Mouse (Mus musculus): ENCODE data around the gene Igflr1. TPM values are rescaled to one million over a fixed set of nuclear protein-coding genes. Genes with fewer than 3 reads are reported as not detected.

Igflr1 gene
- polyA plus RNA-seq, 1 experiment from 2014 or later: 6.6 TPM

- H3K4me1 ChIP-seq (replicated peaks): peaks cover 34% of the 10 kb centered on the region
- peaks cover 8% of the 10 kb centered on the region; the same call in 1 of the 2 replicates for H3K27me3 ChIP-seq
- H3K36me3 ChIP-seq: peaks cover 40% of the 10 kb centered on the region
- H3K4me3 ChIP-seq (replicated peaks): peak overlapping the region; percentile 56; the same call in 1 of the 2 replicates
- ATAC-seq: no peak
- H3K9me3 ChIP-seq: no peaks in the 10 kb centered on the region
- 91% methylated on average over 13 of the region's 13 CpGs for whole genome bisulfite sequencing
- no peak overlapping the region for H3K27ac ChIP-seq
- peak overlapping the region; percentile 81; the same call in 1 of the 2 replicates for H3K9ac ChIP-seq (replicated peaks)
- peak overlapping the region; percentile 91 for H3K4me2 ChIP-seq (replicated peaks)
Observed at GRCm38 (mm10) chr7:30557901-30558514, 7.2 kb upstream of the Igflr1 start.

- Histone ChIP-seq H3K27me3 (peaks cover 8% of the 10 kb centered on the region; the same call in 1 of the 2 replicates), H3K36me3 (peaks cover 40% of the 10 kb centered on the region), H3K9me3 (no peaks in the 10 kb centered on the region), H3K4me2 (replicated peaks) (peak overlapping the region; percentile 91), H3K4me1 (replicated peaks) (peaks cover 29% of the 10 kb centered on the region), H3K27ac (no peak overlapping the region; the same call in 1 of the 2 replicates), H3K4me3 (replicated peaks) (peak overlapping the region; percentile 56), H3K9ac (replicated peaks) (peak overlapping the region; percentile 81)
- 15% methylated on average over 12 of the region's 12 CpGs for WGBS
- peak; percentile 3; the same call in 1 of the 2 replicates for ATAC-seq
Observed at GRCm38 (mm10) chr7:30558656-30559442, 6.4 kb upstream of the Igflr1 start.

GRCm38 (mm10) chr7:30559443-30559954, 5.7 kb upstream of the Igflr1 start, which contains the start of gene Lin37:
Gene Lin37, minus strand, starts transcription at chr7:30559838.
- no peak within 1 kb of the TSS; the same call in 1 of the 2 replicates for H3K27ac ChIP-seq
- H3K4me3 ChIP-seq (replicated peaks): peak within 1 kb of the TSS; percentile 56
- peaks cover 35% of the 10 kb centered on the region for H3K4me1 ChIP-seq (replicated peaks)
- peak; percentile 86 for ATAC-seq
- peaks cover 2% of the 10 kb centered on the region; the same call in 1 of the 2 replicates for H3K27me3 ChIP-seq
- H3K9ac ChIP-seq (replicated peaks): peak within 1 kb of the TSS; percentile 81
- under 1% methylated on average over 20 of the region's 20 CpGs for WGBS
- H3K36me3 ChIP-seq: peaks cover 36% of the 10 kb centered on the region
- peak within 1 kb of the TSS; percentile 91 for H3K4me2 ChIP-seq (replicated peaks)
- H3K9me3 ChIP-seq: no peaks in the 10 kb centered on the region

GRCm38 (mm10) chr7:30560296-30560695, 4.9 kb upstream of the Igflr1 start:
- Histone ChIP-seq H3K9ac (replicated peaks) (no peak overlapping the region), H3K36me3 (peaks cover 31% of the 10 kb centered on the region), H3K4me3 (replicated peaks) (no peak overlapping the region), H3K27me3 (no peaks in the 10 kb centered on the region), H3K27ac (no peak overlapping the region), H3K9me3 (no peaks in the 10 kb centered on the region), H3K4me1 (replicated peaks) (peaks cover 36% of the 10 kb centered on the region), H3K4me2 (replicated peaks) (peak overlapping the region; percentile 91; the same call in 1 of the 2 replicates)
- ATAC-seq: no peak
- 77% methylated on average over 2 of the region's 2 CpGs for WGBS

GRCm38 (mm10) chr7:30562526-30563116, 2.6 kb upstream of the Igflr1 start:
- no peaks in the 10 kb centered on the region for H3K9me3 ChIP-seq
- WGBS: 2% methylated on average over 27 of the region's 27 CpGs
- H3K27ac ChIP-seq: peak overlapping the region; percentile 69
- H3K36me3 ChIP-seq: peaks cover 31% of the 10 kb centered on the region
- ATAC-seq: 0 out of 2 replicates have a peak, but pooled peaks have one; percentile 8
- peaks cover 36% of the 10 kb centered on the region for H3K4me1 ChIP-seq (replicated peaks)
- H3K27me3 ChIP-seq: no peaks in the 10 kb centered on the region
- H3K9ac ChIP-seq (replicated peaks): peak overlapping the region; percentile 68
- peak overlapping the region; percentile 83 for H3K4me3 ChIP-seq (replicated peaks)
- H3K4me2 ChIP-seq (replicated peaks): peak overlapping the region; percentile 89

GRCm38 (mm10) chr7:30563117-30563905, 1.9 kb upstream of the Igflr1 start, which contains the start of the genes U2af1l4, Gm49396 and Psenen:
Gene U2af1l4, plus strand, starts transcription at chr7:30563301.
Gene Gm49396, plus strand, starts transcription at chr7:30563344.
Gene Psenen, minus strand, starts transcription at chr7:30563627.
- Histone ChIP-seq H3K27ac (peak within 1 kb of the TSS; percentile 91), H3K9me3 (no peaks in the 10 kb centered on the region), H3K4me2 (replicated peaks) (peak within 1 kb of the TSS; percentile 89), H3K4me1 (replicated peaks) (peaks cover 29% of the 10 kb centered on the region), H3K9ac (replicated peaks) (peak within 1 kb of the TSS; percentile 82), H3K27me3 (no peaks in the 10 kb centered on the region), H3K4me3 (replicated peaks) (peak within 1 kb of the TSS; percentile 83), H3K36me3 (peaks cover 31% of the 10 kb centered on the region)
- WGBS: under 1% methylated on average over 45 of the region's 45 CpGs
- peak; percentile 87 for ATAC-seq

GRCm38 (mm10) chr7:30563906-30564280, 1.3 kb upstream of the Igflr1 start:
- no peaks in the 10 kb centered on the region for H3K9me3 ChIP-seq
- H3K9ac ChIP-seq (replicated peaks): peak overlapping the region; percentile 82
- no peak; the same call in 1 of the 2 replicates for ATAC-seq
- H3K27me3 ChIP-seq: no peaks in the 10 kb centered on the region
- H3K36me3 ChIP-seq: peaks cover 37% of the 10 kb centered on the region
- H3K4me3 ChIP-seq (replicated peaks): peak overlapping the region; percentile 83
- WGBS: 26% methylated on average over 6 of the region's 6 CpGs
- H3K27ac ChIP-seq: peak overlapping the region; percentile 91; the same call in 1 of the 2 replicates
- peaks cover 23% of the 10 kb centered on the region for H3K4me1 ChIP-seq (replicated peaks)
- H3K4me2 ChIP-seq (replicated peaks): peak overlapping the region; percentile 68

GRCm38 (mm10) chr7:30566033-30566432, 806 bp downstream of the Igflr1 start:
- Histone ChIP-seq H3K9me3 (no peaks in the 10 kb centered on the region), H3K27me3 (no peaks in the 10 kb centered on the region), H3K36me3 (peaks cover 58% of the 10 kb centered on the region), H3K27ac (no peak overlapping the region), H3K9ac (replicated peaks) (no peak overlapping the region), H3K4me2 (replicated peaks) (no peak overlapping the region), H3K4me1 (replicated peaks) (peaks cover 17% of the 10 kb centered on the region), H3K4me3 (replicated peaks) (no peak overlapping the region)
- no peak for ATAC-seq
- 91% methylated on average over 9 of the region's 9 CpGs for WGBS

GRCm38 (mm10) chr7:30567555-30567954, 2.3 kb downstream of the Igflr1 start:
- WGBS: 93% methylated on average over 11 of the region's 11 CpGs
- no peak for ATAC-seq
- peaks cover 71% of the 10 kb centered on the region for H3K36me3 ChIP-seq

GRCm38 (mm10) chr7:30572389-30572788, 7.2 kb downstream of the Igflr1 start:
- no peak overlapping the region for H3K27ac ChIP-seq
- no peak for ATAC-seq
- H3K4me1 ChIP-seq (replicated peaks): no peaks in the 10 kb centered on the region
- H3K36me3 ChIP-seq: peaks cover 96% of the 10 kb centered on the region
- no peak overlapping the region for H3K4me3 ChIP-seq (replicated peaks)
- H3K9me3 ChIP-seq: no peaks in the 10 kb centered on the region
- no peak overlapping the region for H3K9ac ChIP-seq (replicated peaks)
- H3K4me2 ChIP-seq (replicated peaks): no peak overlapping the region
- no peaks in the 10 kb centered on the region for H3K27me3 ChIP-seq
- 90% methylated on average over 5 of the region's 5 CpGs for WGBS

More at GRCm38 (mm10) chr7:30567555-30567954, 2.3 kb downstream of the Igflr1 start:
- Histone ChIP-seq H3K4me1 (replicated peaks) (peaks cover 10% of the 10 kb centered on the region), H3K27me3 (no peaks in the 10 kb centered on the region), H3K4me3 (replicated peaks) (no peak overlapping the region), H3K9ac (replicated peaks) (no peak overlapping the region), H3K4me2 (replicated peaks) (no peak overlapping the region), H3K9me3 (no peaks in the 10 kb centered on the region), H3K27ac (no peak overlapping the region)

GRCm38 (mm10) chr7:30572969-30573368, 7.7 kb downstream of the Igflr1 start:
- ATAC-seq: no peak
- Histone ChIP-seq H3K4me3 (replicated peaks) (no peak overlapping the region), H3K27ac (no peak overlapping the region), H3K4me2 (replicated peaks) (no peak overlapping the region), H3K4me1 (replicated peaks) (no peaks in the 10 kb centered on the region), H3K9me3 (no peaks in the 10 kb centered on the region), H3K36me3 (peaks cover 97% of the 10 kb centered on the region), H3K27me3 (no peaks in the 10 kb centered on the region), H3K9ac (replicated peaks) (no peak overlapping the region)
- 93% methylated on average over 2 of the region's 2 CpGs for WGBS

All from midbrain, embryonic 13.5 days (tissue).